Mouse (Mus musculus): ENCODE measurements at regions not wholly inside any gene's neighbourhood (a gene's known extent, or its start where the extent isn't known, plus 50 kb on each side); places are given as distances from the start of the nearest gene placed in this dataset.

- Histone ChIP-seq H3K4me1 (no peaks in the 10 kb centered on the region), H3K27ac (replicated peaks) (no peak overlapping the region), H3K36me3 (no peaks in the 10 kb centered on the region), H3K4me3 (no peak overlapping the region), H3K9me3 (replicated peaks) (no peaks in the 10 kb centered on the region), H3K27me3 (ENCODE audit: low read depth, poor library complexity, severe bottlenecking) (no peaks in the 10 kb centered on the region)
- WGBS, result 78% methylated on average over 2 of the region's 2 CpGs
- DNase-seq (ENCODE audit: low spot score), result no peak
These were observed 62.5 kb upstream of the Lrch2 start for GRCm38 (mm10) chrX:147616374-147616773.

DNA sequence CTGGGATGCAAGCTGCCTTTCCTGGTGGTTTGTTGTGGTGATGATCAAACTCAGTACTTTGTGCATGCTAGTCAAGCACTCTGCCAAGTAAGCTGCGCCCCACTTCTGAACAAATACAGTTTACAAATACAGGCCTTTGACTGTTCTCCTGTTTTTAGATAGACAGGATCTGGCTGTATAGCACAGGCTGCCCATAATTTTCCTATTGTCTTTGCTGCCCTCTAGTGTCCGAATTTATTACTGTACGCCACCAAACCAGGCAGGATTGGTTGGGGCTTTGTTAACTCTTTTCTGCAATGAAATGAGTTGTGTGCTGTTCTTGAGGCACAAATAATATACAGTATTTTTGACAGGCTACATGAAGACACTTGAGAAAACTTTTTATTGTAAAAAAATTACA lies 54.8 kb upstream of the Lrch2 start:
- H3K4me1 ChIP-seq, result no peaks in the 10 kb centered on the region
- 25% methylated on average over 3 of the region's 3 CpGs for WGBS
- H3K9me3 ChIP-seq (replicated peaks), result no peaks in the 10 kb centered on the region
- peak; percentile 23 for DNase-seq (ENCODE audit: low spot score)
- no peak overlapping the region for H3K27ac ChIP-seq (replicated peaks)
- no peaks in the 10 kb centered on the region for H3K36me3 ChIP-seq
- H3K4me3 ChIP-seq, result no peak overlapping the region
- H3K27me3 ChIP-seq (ENCODE audit: low read depth, poor library complexity, severe bottlenecking), result no peaks in the 10 kb centered on the region

All from midbrain, embryonic 10.5 days (tissue).